Mouse (Mus musculus) cerebellum, postnatal 25 days (tissue): ENCODE data around the gene Map4k3.

ENCODE experiments used
- DNase-seq, 2 experiments: peaks; one replicate each; pipeline ENCODE4 v3.0.0; 2021; ENCODE audit warnings: mixed read lengths in 2 of 2

The Map4k3 gene

GRCm38 (mm10) chr17:80729080-80729749 is 930 bp upstream of the Map4k3 start:
- DNase-seq, result no peak

GRCm38 (mm10) chr17:80727341-80727951 is 839 bp downstream of the Map4k3 start:
- DNase-seq, result peak; percentile 74

- peak; percentile 64 to 77 for DNase-seq
Observed at GRCm38 (mm10) chr17:80726821-80727220, 1.5 kb downstream of the Map4k3 start.

GRCm38 (mm10) chr17:80723092-80723491 is 5.2 kb downstream of the Map4k3 start:
- no peak for DNase-seq

- DNase-seq, result no peak
Observed at GRCm38 (mm10) chr17:80721670-80722069, 6.6 kb downstream of the Map4k3 start.

GRCm38 (mm10) chr17:80719309-80719708 is 9.0 kb downstream of the Map4k3 start:
- no peak for DNase-seq

GRCm38 (mm10) chr17:80718243-80718642 is 10.0 kb downstream of the Map4k3 start:
- no peak for DNase-seq

GRCm38 (mm10) chr17:80713588-80713987 is 14.7 kb downstream of the Map4k3 start:
- no peak for DNase-seq

GRCm38 (mm10) chr17:80709921-80710838 is 18.1 kb downstream of the Map4k3 start:
- peak; percentile 81 to 87 for DNase-seq

GRCm38 (mm10) chr17:80708803-80709202 is 19.5 kb downstream of the Map4k3 start:
- DNase-seq, result no peak

- DNase-seq, result peak in 1 of 2 experiments; percentile 60
Observed at GRCm38 (mm10) chr17:80707176-80707575, 21.1 kb downstream of the Map4k3 start.

- no peak for DNase-seq
Observed at GRCm38 (mm10) chr17:80706608-80707007, 21.7 kb downstream of the Map4k3 start.

- no peak for DNase-seq
Observed at GRCm38 (mm10) chr17:80701687-80702086, 26.6 kb downstream of the Map4k3 start.

- no peak for DNase-seq
Observed at GRCm38 (mm10) chr17:80698930-80699329, 29.4 kb downstream of the Map4k3 start.

GRCm38 (mm10) chr17:80698191-80698901 is 29.9 kb downstream of the Map4k3 start:
- no peak for DNase-seq

GRCm38 (mm10) chr17:80696956-80697355 is 31.3 kb downstream of the Map4k3 start:
- DNase-seq, result no peak

- no peak for DNase-seq
Observed at GRCm38 (mm10) chr17:80696210-80696609, 32.1 kb downstream of the Map4k3 start.

GRCm38 (mm10) chr17:80693707-80694106 is 34.6 kb downstream of the Map4k3 start:
- no peak for DNase-seq

- DNase-seq, result no peak
Observed at GRCm38 (mm10) chr17:80692183-80692582, 36.1 kb downstream of the Map4k3 start.

- DNase-seq, result no peak
Observed at GRCm38 (mm10) chr17:80688701-80689100, 39.6 kb downstream of the Map4k3 start.

GRCm38 (mm10) chr17:80686066-80686465 is 42.2 kb downstream of the Map4k3 start:
- DNase-seq, result no peak

GRCm38 (mm10) chr17:80683821-80684576 is 44.3 kb downstream of the Map4k3 start:
- DNase-seq, result peak; percentile 43 to 55
